Mouse (Mus musculus) embryonic fibroblast, embryonic 13.5 days (primary cell): Measurements from ENCODE around the gene Hspg2.

ENCODE experiments used
- CTCF ChIP-seq: IDR thresholded peaks from 2 replicates; pipeline ENCODE4 v1.5.1; 2011; ENCODE audit warnings: mild to moderate bottlenecking, control low read depth, low read length, moderate library complexity, borderline replicate concordance; ENCODE audit not compliant: insufficient read depth
- POLR2A ChIP-seq: IDR thresholded peaks from 2 replicates; pipeline ENCODE4 v1.6.1; 2011; ENCODE audit warnings: low read depth, mild to moderate bottlenecking, control low read depth, low read length, moderate library complexity

GRCm38 (mm10) chr4:137475271-137476050 is 6.9 kb downstream of the Hspg2 start:
- TF ChIP-seq POLR2A (no peak), CTCF (no peak)
